Mouse (Mus musculus): Measurements from ENCODE around the gene Hoxc13. TPM values are rescaled to one million over a fixed set of nuclear protein-coding genes. Genes with fewer than 3 reads are reported as not detected.

Hoxc13 gene
- polyA plus RNA-seq, 1 experiment from 2014 or later = not detected

GRCm38 (mm10) chr15:102955007-102955382 lies 34.1 kb downstream of the Hoxc13 start:
- Histone ChIP-seq H3K9me3 (ENCODE audit: control insufficient read depth, low read length) (no peaks in the 10 kb centered on the region), H3K4me3 (ENCODE audit: low read depth, low read length) (peak overlapping the region; percentile 35), H3K27ac (ENCODE audit: low read depth, low read length) (peak overlapping the region; percentile 84), H3K36me3 (ENCODE audit: control insufficient read depth, insufficient read depth, low read length) (no peaks in the 10 kb centered on the region), H3K4me2 (ENCODE audit: low read depth, low read length) (peak overlapping the region; percentile 46; the same call in 1 of the 2 replicates), H3K9ac (replicated peaks; ENCODE audit: low read depth, low read length) (peak overlapping the region; percentile 69), H3K27me3 (ENCODE audit: control insufficient read depth, insufficient read depth, low read length) (peaks cover 33% of the 10 kb centered on the region), H3K4me1 (ENCODE audit: control insufficient read depth, insufficient read depth, low read length) (no peaks in the 10 kb centered on the region)
- 0% methylated on average over 27 of the region's 28 CpGs for WGBS
- ATAC-seq (ENCODE audit: low read depth) = no peak; the same call in 1 of the 2 replicates

GRCm38 (mm10) chr15:102955833-102956640 lies 35.1 kb downstream of the Hoxc13 start:
- no peaks in the 10 kb centered on the region for H3K36me3 ChIP-seq (ENCODE audit: control insufficient read depth, insufficient read depth, low read length)
- peaks cover 37% of the 10 kb centered on the region for H3K27me3 ChIP-seq (ENCODE audit: control insufficient read depth, insufficient read depth, low read length)
- ATAC-seq (ENCODE audit: low read depth) = no peak
- peak overlapping the region; percentile 76 for H3K27ac ChIP-seq (ENCODE audit: low read depth, low read length)
- no peaks in the 10 kb centered on the region for H3K9me3 ChIP-seq (ENCODE audit: control insufficient read depth, low read length)
- no peaks in the 10 kb centered on the region for H3K4me1 ChIP-seq (ENCODE audit: control insufficient read depth, insufficient read depth, low read length)
- H3K4me3 ChIP-seq (ENCODE audit: low read depth, low read length) = peak overlapping the region; percentile 35
- peak overlapping the region; percentile 46 for H3K4me2 ChIP-seq (ENCODE audit: low read depth, low read length)
- 2% methylated on average over 40 of the region's 40 CpGs for WGBS
- H3K9ac ChIP-seq (replicated peaks; ENCODE audit: low read depth, low read length) = peak overlapping the region; percentile 69

- no peaks in the 10 kb centered on the region for H3K36me3 ChIP-seq (ENCODE audit: control insufficient read depth, insufficient read depth, low read length)
- no peaks in the 10 kb centered on the region for H3K4me1 ChIP-seq (ENCODE audit: control insufficient read depth, insufficient read depth, low read length)
- peak overlapping the region; percentile 46 for H3K4me2 ChIP-seq (ENCODE audit: low read depth, low read length)
- H3K27ac ChIP-seq (ENCODE audit: low read depth, low read length) = peak overlapping the region; percentile 76
- peak overlapping the region; percentile 69; the same call in 1 of the 2 replicates for H3K9ac ChIP-seq (replicated peaks; ENCODE audit: low read depth, low read length)
- WGBS = 5% methylated on average over 12 of the region's 12 CpGs
- no peak for ATAC-seq (ENCODE audit: low read depth)
- no peaks in the 10 kb centered on the region for H3K9me3 ChIP-seq (ENCODE audit: control insufficient read depth, low read length)
- peaks cover 37% of the 10 kb centered on the region for H3K27me3 ChIP-seq (ENCODE audit: control insufficient read depth, insufficient read depth, low read length)
- peak overlapping the region; percentile 35 for H3K4me3 ChIP-seq (ENCODE audit: low read depth, low read length)
These were observed 36.0 kb downstream of the Hoxc13 start for GRCm38 (mm10) chr15:102956906-102957305.

- peak; percentile 35; the same call in 1 of the 2 replicates for ATAC-seq (ENCODE audit: low read depth)
- H3K27ac ChIP-seq (ENCODE audit: low read depth, low read length) = peak overlapping the region; percentile 44; the same call in 1 of the 2 replicates
- no peaks in the 10 kb centered on the region for H3K36me3 ChIP-seq (ENCODE audit: control insufficient read depth, insufficient read depth, low read length)
- no peaks in the 10 kb centered on the region for H3K9me3 ChIP-seq (ENCODE audit: control insufficient read depth, low read length)
- H3K9ac ChIP-seq (replicated peaks; ENCODE audit: low read depth, low read length) = peak overlapping the region; percentile 34; the same call in 1 of the 2 replicates
- peaks cover 26% of the 10 kb centered on the region for H3K27me3 ChIP-seq (ENCODE audit: control insufficient read depth, insufficient read depth, low read length)
- H3K4me1 ChIP-seq (ENCODE audit: control insufficient read depth, insufficient read depth, low read length) = no peaks in the 10 kb centered on the region
- WGBS = 1% methylated on average over 13 of the region's 13 CpGs
- H3K4me2 ChIP-seq (ENCODE audit: low read depth, low read length) = peak overlapping the region; percentile 43
- no peak overlapping the region; the same call in 1 of the 2 replicates for H3K4me3 ChIP-seq (ENCODE audit: low read depth, low read length)
These were observed 38.8 kb downstream of the Hoxc13 start for GRCm38 (mm10) chr15:102959663-102960191.

- H3K27ac ChIP-seq (ENCODE audit: low read depth, low read length) = peak overlapping the region; percentile 57
- H3K36me3 ChIP-seq (ENCODE audit: control insufficient read depth, insufficient read depth, low read length) = no peaks in the 10 kb centered on the region
- 3% methylated on average over 6 of the region's 6 CpGs for WGBS
- H3K27me3 ChIP-seq (ENCODE audit: control insufficient read depth, insufficient read depth, low read length) = peaks cover 35% of the 10 kb centered on the region
- H3K4me3 ChIP-seq (ENCODE audit: low read depth, low read length) = no peak overlapping the region
- peak overlapping the region; percentile 35 for H3K4me2 ChIP-seq (ENCODE audit: low read depth, low read length)
- H3K9ac ChIP-seq (replicated peaks; ENCODE audit: low read depth, low read length) = no peak overlapping the region; the same call in 1 of the 2 replicates
- no peaks in the 10 kb centered on the region for H3K4me1 ChIP-seq (ENCODE audit: control insufficient read depth, insufficient read depth, low read length)
- ATAC-seq (ENCODE audit: low read depth) = no peak
- H3K9me3 ChIP-seq (ENCODE audit: control insufficient read depth, low read length) = no peaks in the 10 kb centered on the region
These were observed 40.8 kb downstream of the Hoxc13 start for GRCm38 (mm10) chr15:102961728-102962127.

- peak overlapping the region; percentile 87 for H3K4me3 ChIP-seq (ENCODE audit: low read depth, low read length)
- no peak for ATAC-seq (ENCODE audit: low read depth)
- H3K27ac ChIP-seq (ENCODE audit: low read depth, low read length) = 0 out of 2 replicates have a peak overlapping the region, but pooled peaks have one; percentile 4
- no peaks in the 10 kb centered on the region for H3K9me3 ChIP-seq (ENCODE audit: control insufficient read depth, low read length)
- no peaks in the 10 kb centered on the region for H3K4me1 ChIP-seq (ENCODE audit: control insufficient read depth, insufficient read depth, low read length)
- H3K4me2 ChIP-seq (ENCODE audit: low read depth, low read length) = peak overlapping the region; percentile 94
- H3K9ac ChIP-seq (replicated peaks; ENCODE audit: low read depth, low read length) = peak overlapping the region; percentile 12; the same call in 1 of the 2 replicates
- H3K27me3 ChIP-seq (ENCODE audit: control insufficient read depth, insufficient read depth, low read length) = peaks cover 30% of the 10 kb centered on the region
- WGBS = 3% methylated on average over 13 of the region's 13 CpGs
- no peaks in the 10 kb centered on the region for H3K36me3 ChIP-seq (ENCODE audit: control insufficient read depth, insufficient read depth, low read length)
These were observed 41.6 kb downstream of the Hoxc13 start for GRCm38 (mm10) chr15:102962492-102962891.

GRCm38 (mm10) chr15:102963259-102963658 lies 42.4 kb downstream of the Hoxc13 start:
- H3K4me3 ChIP-seq (ENCODE audit: low read depth, low read length) = peak overlapping the region; percentile 87
- no peaks in the 10 kb centered on the region for H3K36me3 ChIP-seq (ENCODE audit: control insufficient read depth, insufficient read depth, low read length)
- peaks cover 27% of the 10 kb centered on the region for H3K27me3 ChIP-seq (ENCODE audit: control insufficient read depth, insufficient read depth, low read length)
- H3K4me1 ChIP-seq (ENCODE audit: control insufficient read depth, insufficient read depth, low read length) = no peaks in the 10 kb centered on the region
- peak overlapping the region; percentile 56; the same call in 1 of the 2 replicates for H3K27ac ChIP-seq (ENCODE audit: low read depth, low read length)
- H3K9me3 ChIP-seq (ENCODE audit: control insufficient read depth, low read length) = no peaks in the 10 kb centered on the region
- WGBS = 7% methylated on average over 8 of the region's 8 CpGs
- ATAC-seq (ENCODE audit: low read depth) = no peak
- peak overlapping the region; percentile 94 for H3K4me2 ChIP-seq (ENCODE audit: low read depth, low read length)
- peak overlapping the region; percentile 37 for H3K9ac ChIP-seq (replicated peaks; ENCODE audit: low read depth, low read length)

GRCm38 (mm10) chr15:102963671-102964640 lies 43.1 kb downstream of the Hoxc13 start:
- H3K36me3 ChIP-seq (ENCODE audit: control insufficient read depth, insufficient read depth, low read length) = no peaks in the 10 kb centered on the region
- 3% methylated on average over 28 of the region's 28 CpGs for WGBS
- H3K4me2 ChIP-seq (ENCODE audit: low read depth, low read length) = peak overlapping the region; percentile 94
- H3K9me3 ChIP-seq (ENCODE audit: control insufficient read depth, low read length) = no peaks in the 10 kb centered on the region
- peaks cover 26% of the 10 kb centered on the region for H3K27me3 ChIP-seq (ENCODE audit: control insufficient read depth, insufficient read depth, low read length)
- peak overlapping the region; percentile 87 for H3K4me3 ChIP-seq (ENCODE audit: low read depth, low read length)
- peak overlapping the region; percentile 56; the same call in 1 of the 2 replicates for H3K27ac ChIP-seq (ENCODE audit: low read depth, low read length)
- peak overlapping the region; percentile 37 for H3K9ac ChIP-seq (replicated peaks; ENCODE audit: low read depth, low read length)
- no peak for ATAC-seq (ENCODE audit: low read depth)
- H3K4me1 ChIP-seq (ENCODE audit: control insufficient read depth, insufficient read depth, low read length) = no peaks in the 10 kb centered on the region
